Mouse (Mus musculus): ENCODE data around the gene Mblac1. TPM values are rescaled to one million over a fixed set of nuclear protein-coding genes. Genes with fewer than 3 reads are reported as not detected.

The Mblac1 gene
- total and polyA plus RNA-seq, 3 experiments, result 0.17 to 1.4 (median 0.41) TPM

DNA sequence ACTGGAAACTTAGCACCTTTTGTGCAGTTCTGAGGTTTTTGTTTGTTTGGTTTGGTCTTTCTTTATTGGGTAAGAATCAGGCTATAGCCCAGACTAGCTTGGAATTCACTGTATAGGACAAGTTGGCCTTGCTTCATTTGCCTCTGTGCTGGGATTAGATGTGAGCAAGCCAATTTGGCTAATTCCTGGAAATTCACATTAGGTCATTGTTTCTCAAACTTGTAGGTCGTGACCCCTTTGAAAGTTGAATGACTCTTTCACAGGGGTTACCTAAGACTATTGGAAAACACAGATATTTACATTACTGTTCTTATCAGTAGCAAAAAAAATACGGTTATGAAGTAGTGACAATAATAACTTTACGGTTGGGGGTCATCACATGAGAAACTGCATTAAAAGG, 39.7 kb upstream of the Mblac1 start:
- H3K27ac ChIP-seq (ENCODE audit: insufficient read depth, low read depth), result no peak overlapping the region
- in situ Hi-C loops (cut with MboI; ENCODE audit: low pct_ligation_motif_present, low pct_unique_long_range_greater_than_20kb, low sequenced_read_pairs) (no loop called here), dilution Hi-C loops (cut with MboI; ENCODE audit: extremely low pct_ligation_motif_present, extremely low pct_unique_long_range_greater_than_20kb, low sequenced_read_pairs) (no loop called here)
- H3K27me3 ChIP-seq (replicated peaks), result no peaks in the 10 kb centered on the region
- no peak for TF ChIP-seq USF1 (IDR thresholded peaks at IDR 0.05; ENCODE audit: low read depth, low read length)
- no peak for TF ChIP-seq POLR2A (IDR thresholded peaks at IDR 0.05; ENCODE audit: low read depth, low read length)
- TF ChIP-seq MAFK (IDR thresholded peaks at IDR 0.05; ENCODE audit: insufficient replicate concordance, low read length), result no peak
- no peak for TF ChIP-seq ZC3H11A (IDR thresholded peaks at IDR 0.05; ENCODE audit: low read depth, low read length)
- no peak for TF ChIP-seq MYC (IDR thresholded peaks at IDR 0.05; ENCODE audit: low read depth, low read length)
- TF ChIP-seq JUND (conservative IDR thresholded peaks at IDR 0.05; ENCODE audit: low read depth, low read length), result no peak
- no peak for TF ChIP-seq MAX (IDR thresholded peaks at IDR 0.05; ENCODE audit: low read length)
- TF ChIP-seq ZMIZ1 (IDR thresholded peaks at IDR 0.05; ENCODE audit: low read depth, low read length), result no peak
- peak overlapping the region; percentile 94 for H3K9ac ChIP-seq (ENCODE audit: insufficient read depth, low read depth)
- H3K4me3 ChIP-seq (replicated peaks in 1 of 3; ENCODE audit: low read depth in 2 of 3, low read length in 2 of 3, poor library complexity in 1 of 3), result peak overlapping the region; percentile 88 to 90 (median 89)
- peaks cover 12% of the 10 kb centered on the region for H3K79me2 ChIP-seq (replicated peaks; ENCODE audit: control insufficient read depth, extremely low read depth, insufficient read depth, poor library complexity, severe bottlenecking)
- H3K4me2 ChIP-seq (ENCODE audit: insufficient read depth, low read depth, poor library complexity, severe bottlenecking), result peak overlapping the region; percentile 100
- peaks cover 16 to 30% of the 10 kb centered on the region in 2 experiments for H3K36me3 ChIP-seq (replicated peaks in 1 of 2; ENCODE audit: control insufficient read depth in 1 of 2, insufficient read depth in 1 of 2, low read length in 1 of 2)
- DNase-seq (ENCODE audit: extremely low read depth), result no peak
- peaks cover 0 to 13% of the 10 kb centered on the region in 2 experiments; a peak in 2 of 4 replicates for H3K4me1 ChIP-seq (ENCODE audit: control insufficient read depth in 1 of 2, insufficient read depth in 2 of 2)
- no peaks in the 10 kb centered on the region for H3K9me3 ChIP-seq (replicated peaks; ENCODE audit: low read length)

GRCm38 (mm10) chr5:138155443-138155976, 38.6 kb upstream of the Mblac1 start, which contains the start of gene Zfp113:
Gene Zfp113, minus strand, starts transcription at chr5:138155744.
- Histone ChIP-seq H3K9ac (ENCODE audit: insufficient read depth, low read depth) (peak within 1 kb of the TSS; percentile 94), H3K36me3 (replicated peaks in 1 of 2; ENCODE audit: control insufficient read depth in 1 of 2, insufficient read depth in 1 of 2, low read length in 1 of 2) (peaks cover 13 to 25% of the 10 kb centered on the region in 2 experiments), H3K4me2 (ENCODE audit: insufficient read depth, low read depth, poor library complexity, severe bottlenecking) (peak within 1 kb of the TSS; percentile 100), H3K27ac (ENCODE audit: insufficient read depth, low read depth) (peak within 1 kb of the TSS; percentile 30; the same call in 1 of the 2 replicates), H3K4me3 (replicated peaks in 1 of 3; ENCODE audit: low read depth in 2 of 3, low read length in 2 of 3, poor library complexity in 1 of 3) (peak within 1 kb of the TSS; percentile 88 to 90 (median 89)), H3K27me3 (replicated peaks) (no peaks in the 10 kb centered on the region), H3K79me2 (replicated peaks; ENCODE audit: control insufficient read depth, extremely low read depth, insufficient read depth, poor library complexity, severe bottlenecking) (peaks cover 12% of the 10 kb centered on the region), H3K9me3 (replicated peaks; ENCODE audit: low read length) (no peaks in the 10 kb centered on the region), H3K4me1 (ENCODE audit: control insufficient read depth in 1 of 2, insufficient read depth in 2 of 2) (peaks cover 0 to 17% of the 10 kb centered on the region in 2 experiments; a peak in 2 of 4 replicates)
- DNase-seq (ENCODE audit: extremely low read depth), result peak; percentile 96
- in situ Hi-C loops (cut with MboI; ENCODE audit: low pct_ligation_motif_present, low pct_unique_long_range_greater_than_20kb, low sequenced_read_pairs) (no loop called here), dilution Hi-C loops (cut with MboI; ENCODE audit: extremely low pct_ligation_motif_present, extremely low pct_unique_long_range_greater_than_20kb, low sequenced_read_pairs) (no loop called here)
- TF ChIP-seq CHD2 (IDR thresholded peaks at IDR 0.05; ENCODE audit: low read length), result peak; percentile 78; the same call in 1 of the 2 replicates
- no peak for TF ChIP-seq RCOR1 (conservative IDR thresholded peaks at IDR 0.05; ENCODE audit: low read depth, low read length)
- TF ChIP-seq HCFC1 (IDR thresholded peaks at IDR 0.05; ENCODE audit: low read depth, low read length), result peak; percentile 95
- TF ChIP-seq MXI1 (IDR thresholded peaks at IDR 0.05; ENCODE audit: low read depth, low read length), result peak; percentile 89
- peak; percentile 91 for TF ChIP-seq GABPA (IDR thresholded peaks at IDR 0.05; ENCODE audit: insufficient replicate concordance, low read depth, low read length)
- peak; percentile 44 for TF ChIP-seq SMC3 (IDR thresholded peaks at IDR 0.05; ENCODE audit: low read depth, low read length)
- TF ChIP-seq CTCF (conservative IDR thresholded peaks at IDR 0.05 in 1 of 2, IDR thresholded peaks at IDR 0.05 in 1 of 2; ENCODE audit: low read depth in 2 of 2, low read length in 2 of 2), result peak; percentile 20 to 90; a peak in 2 of 4 replicates
- TF ChIP-seq KAT2A (IDR thresholded peaks at IDR 0.05; ENCODE audit: insufficient replicate concordance, low read length), result peak; percentile 90; the same call in 1 of the 2 replicates
- 0 out of 2 replicates have a peak, but pooled peaks have one; percentile 20 for TF ChIP-seq JUND (conservative IDR thresholded peaks at IDR 0.05; ENCODE audit: low read depth, low read length)
- TF ChIP-seq E2F4 (IDR thresholded peaks at IDR 0.05; ENCODE audit: insufficient replicate concordance, low read depth, low read length), result no peak
- TF ChIP-seq ETS1 (conservative IDR thresholded peaks at IDR 0.05; ENCODE audit: low read depth, low read length), result peak; percentile 44; the same call in 1 of the 2 replicates
- no peak; the same call in 1 of the 2 replicates for TF ChIP-seq ZNF384 (IDR thresholded peaks at IDR 0.05; ENCODE audit: low read depth, low read length)
- TF ChIP-seq ZKSCAN1 (IDR thresholded peaks at IDR 0.05; ENCODE audit: borderline replicate concordance, low read depth, low read length), result no peak
- peak; percentile 78 for TF ChIP-seq NELFE (IDR thresholded peaks at IDR 0.05; ENCODE audit: low read depth, low read length)
- TF ChIP-seq ZMIZ1 (IDR thresholded peaks at IDR 0.05; ENCODE audit: low read depth, low read length), result peak; percentile 39
- TF ChIP-seq ZC3H11A (IDR thresholded peaks at IDR 0.05; ENCODE audit: low read depth, low read length), result no peak
- peak; percentile 99 for TF ChIP-seq SIN3A (IDR thresholded peaks at IDR 0.05; ENCODE audit: low read length)
- peak; percentile 72 for TF ChIP-seq TCF12 (IDR thresholded peaks at IDR 0.05; ENCODE audit: low read depth, low read length)
- TF ChIP-seq POLR2AphosphoS2 (IDR thresholded peaks at IDR 0.05; ENCODE audit: low read depth, low read length), result peak; percentile 40; the same call in 1 of the 2 replicates
- peak; percentile 81 for TF ChIP-seq POLR2A (IDR thresholded peaks at IDR 0.05; ENCODE audit: low read depth, low read length)
- no peak for TF ChIP-seq EP300 (IDR thresholded peaks at IDR 0.05; ENCODE audit: low read length)
- no peak for TF ChIP-seq JUN (IDR thresholded peaks at IDR 0.05; ENCODE audit: insufficient read depth, low read depth, low read length)
- peak; percentile 78 for TF ChIP-seq MAX (IDR thresholded peaks at IDR 0.05; ENCODE audit: low read length)
- peak; percentile 28 for TF ChIP-seq RAD21 (IDR thresholded peaks at IDR 0.05; ENCODE audit: low read depth, low read length)
- no peak for TF ChIP-seq USF1 (IDR thresholded peaks at IDR 0.05; ENCODE audit: low read depth, low read length)
- TF ChIP-seq IRF4 (IDR thresholded peaks at IDR 0.05; ENCODE audit: low read depth, low read length), result peak; percentile 79; the same call in 1 of the 2 replicates
- peak; percentile 90 for TF ChIP-seq ELF1 (IDR thresholded peaks at IDR 0.05; ENCODE audit: low read depth, low read length)
- TF ChIP-seq TBP (conservative IDR thresholded peaks at IDR 0.05; ENCODE audit: low read depth, low read length), result peak; percentile 88
- TF ChIP-seq MYC (IDR thresholded peaks at IDR 0.05; ENCODE audit: low read depth, low read length), result peak; percentile 68; the same call in 1 of the 2 replicates
